Comparison of ENCODE assay signal across 1 mouse cellular context in genomic region chr13:119789851-119790717, GRCm38 (mm10).
A peak's percentile ranks its signal among the peaks of the same experiment; 100 is the strongest.
TF ChIP-seq lines count a peak whose summit lies in the region.

No protein-coding gene starts in this region.

TF ChIP-seq in myocyte, 11 proteins besides CTCF, POLR2A, EP300 and RAD21 (continued from another document):
- TF ChIP-seq MYOD1 (IDR thresholded peaks at IDR 0.05; ENCODE audit: control insufficient read depth in 1 of 3, insufficient read length in 2 of 3, low read depth in 2 of 3) (no peak), USF1 (IDR thresholded peaks at IDR 0.05; ENCODE audit: low read depth) (no peak), MAX (IDR thresholded peaks at IDR 0.05; ENCODE audit: low read depth) (no peak), E2F4 (IDR thresholded peaks at IDR 0.05; ENCODE audit: insufficient read depth) (no peak), POLR2AphosphoS2 (IDR thresholded peaks at IDR 0.05; ENCODE audit: insufficient read length, low read depth) (peak; percentile 69)
